Mouse (Mus musculus) retina, adult 2 months (tissue): ENCODE measurements around the gene Vamp3.

Source experiments
- DNase-seq: peaks from one replicate; pipeline ENCODE4 v3.0.0-alpha.2; 2012; ENCODE audit warnings: low read depth, low spot score

The Vamp3 gene

GRCm38 (mm10) chr4:151057347-151058321 lies at the start of gene Vamp3:
Vamp3 (minus strand) TSS chr4:151057963.
- peak; percentile 97 for DNase-seq

GRCm38 (mm10) chr4:151106468-151106867 lies 48.7 kb upstream of the Vamp3 start:
- DNase-seq = no peak

- no peak for DNase-seq
Measured at GRCm38 (mm10) chr4:151105886-151106285, 48.1 kb upstream of the Vamp3 start.

GRCm38 (mm10) chr4:151104147-151104546 lies 46.4 kb upstream of the Vamp3 start:
- no peak for DNase-seq

- no peak for DNase-seq
Measured at GRCm38 (mm10) chr4:151103646-151104045, 45.9 kb upstream of the Vamp3 start.

GRCm38 (mm10) chr4:151097104-151097438 lies 39.3 kb upstream of the Vamp3 start:
- DNase-seq = no peak

- DNase-seq = no peak
Measured at GRCm38 (mm10) chr4:151096334-151097103, 38.8 kb upstream of the Vamp3 start.

GRCm38 (mm10) chr4:151095207-151095606 lies 37.4 kb upstream of the Vamp3 start:
- DNase-seq = no peak

GRCm38 (mm10) chr4:151089270-151089669 lies 31.5 kb upstream of the Vamp3 start, which contains the start of gene Gm13090:
Gm13090 (plus strand) TSS chr4:151089570.
- DNase-seq = no peak

- no peak for DNase-seq
Measured at GRCm38 (mm10) chr4:151088819-151089218, 31.1 kb upstream of the Vamp3 start.

GRCm38 (mm10) chr4:151087358-151087757 lies 29.6 kb upstream of the Vamp3 start:
- DNase-seq = no peak

- DNase-seq = peak; percentile 61
Measured at GRCm38 (mm10) chr4:151083027-151083426, 25.3 kb upstream of the Vamp3 start.

GRCm38 (mm10) chr4:151081977-151082376 lies 24.2 kb upstream of the Vamp3 start:
- no peak for DNase-seq

- no peak for DNase-seq
Measured at GRCm38 (mm10) chr4:151081355-151081754, 23.6 kb upstream of the Vamp3 start.

GRCm38 (mm10) chr4:151074817-151075216 lies 17.1 kb upstream of the Vamp3 start:
- no peak for DNase-seq

GRCm38 (mm10) chr4:151073108-151073744 lies 15.5 kb upstream of the Vamp3 start:
- DNase-seq = peak; percentile 60

GRCm38 (mm10) chr4:151070962-151071361 lies 13.2 kb upstream of the Vamp3 start:
- no peak for DNase-seq

GRCm38 (mm10) chr4:151068751-151069150 lies 11.0 kb upstream of the Vamp3 start:
- DNase-seq = no peak

GRCm38 (mm10) chr4:151059566-151059965 lies 1.8 kb upstream of the Vamp3 start:
- DNase-seq = no peak

- DNase-seq = no peak
Measured at GRCm38 (mm10) chr4:151058634-151059033, 871 bp upstream of the Vamp3 start.

- DNase-seq = no peak
Measured at GRCm38 (mm10) chr4:151051162-151051561, 6.6 kb downstream of the Vamp3 start.

GRCm38 (mm10) chr4:151046524-151046923 lies 11.2 kb downstream of the Vamp3 start:
- DNase-seq = no peak
